Mouse (Mus musculus) gastrocnemius, postnatal 36 days (tissue): Measurements from ENCODE around the gene Ctdsp2. TPM values are rescaled to one million over a fixed set of nuclear protein-coding genes. Genes with fewer than 3 reads are reported as not detected.

Experiments
- DNase-seq, 2 experiments: peaks; one replicate each; pipeline ENCODE4 v3.0.0; 2022
- intact Hi-C: fragments of 180-260 bp; cut with DNase I; formaldehyde crosslinking; loops from one replicate; pipeline ENCODE4 v1.15.1; 2025
- microRNA-seq, 2 experiments: library from miRNA; unstranded; fragments of <30 nt; microRNA quantifications; one replicate each; pipeline ENCODE4 v1.2.0; 2021
- total RNA-seq, 2 experiments: library from RNA; stranded (reverse); gene quantifications; 2 replicates each; pipeline ENCODE4 v1.2.3; 2021

The Ctdsp2 gene
- total RNA-seq, 2 experiments from 2014 or later, result 83.2 to 103 TPM

DNA sequence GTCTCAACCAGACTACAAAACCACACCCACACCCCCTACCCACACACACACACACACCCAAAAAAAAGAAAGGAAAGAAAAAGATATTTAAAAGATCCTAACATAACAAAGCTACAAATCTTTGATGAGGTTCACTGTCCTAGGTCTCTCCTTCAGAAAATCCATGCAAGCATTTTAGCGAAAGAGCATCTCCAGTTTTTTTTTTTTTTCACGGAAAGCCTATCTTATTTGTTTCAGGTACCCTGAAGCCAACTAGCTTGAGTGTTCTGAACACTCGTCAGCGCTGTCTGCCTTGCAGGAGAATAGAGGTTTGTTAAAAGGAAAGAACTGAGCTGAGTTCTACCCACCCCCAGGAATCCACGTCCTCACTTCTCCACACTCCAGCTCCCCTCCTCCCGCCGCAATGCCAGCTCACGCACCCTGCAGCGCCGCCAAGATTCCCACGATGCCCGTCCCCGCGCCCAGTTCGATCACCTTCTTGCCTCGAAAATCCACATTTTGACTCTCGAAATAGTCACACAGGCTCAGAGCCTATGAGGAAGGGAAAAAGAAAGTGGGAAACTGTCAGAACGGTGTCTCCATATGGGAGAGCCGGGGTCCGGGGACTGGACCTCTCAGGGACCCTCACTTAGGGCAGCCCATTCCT, 62.2 kb downstream of the Ctdsp2 start:
- intact Hi-C loops, result no loop called here
- DNase-seq, result no peak

DNA sequence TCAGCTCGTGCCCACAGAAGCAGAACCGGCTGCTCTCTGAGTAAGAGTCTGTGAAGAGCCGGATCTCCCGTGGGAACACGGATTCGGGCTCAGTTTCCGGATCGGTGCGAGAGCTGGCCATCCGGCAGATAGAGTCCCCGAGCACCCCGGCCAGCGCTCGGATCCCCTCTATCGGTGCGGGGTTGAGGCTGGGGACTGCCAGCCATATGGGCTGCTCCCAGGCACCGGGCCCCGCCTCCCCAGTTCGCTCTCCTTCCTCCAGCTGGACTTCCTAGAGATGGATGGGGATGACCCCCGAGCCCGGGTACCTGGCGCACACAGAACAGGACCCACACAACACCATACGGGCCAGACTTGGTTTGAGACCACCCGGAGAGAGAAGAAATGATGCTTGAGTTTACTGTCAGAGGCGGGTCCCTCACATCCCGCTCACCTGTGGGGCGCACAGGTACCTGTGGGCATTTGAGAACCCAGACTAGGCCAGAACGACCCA, 62.8 kb downstream of the Ctdsp2 start, which contains the start of the genes Mettl1 and Eef1akmt3:
Gene Mettl1 (plus strand): TSS at position 141 of the 493 bp plus-strand sequence.
Gene Eef1akmt3 (minus strand): TSS at position 240 of the 493 bp plus-strand sequence.
- peak in 1 of 2 experiments; percentile 34 for DNase-seq
- intact Hi-C loops, result no loop called here

DNA sequence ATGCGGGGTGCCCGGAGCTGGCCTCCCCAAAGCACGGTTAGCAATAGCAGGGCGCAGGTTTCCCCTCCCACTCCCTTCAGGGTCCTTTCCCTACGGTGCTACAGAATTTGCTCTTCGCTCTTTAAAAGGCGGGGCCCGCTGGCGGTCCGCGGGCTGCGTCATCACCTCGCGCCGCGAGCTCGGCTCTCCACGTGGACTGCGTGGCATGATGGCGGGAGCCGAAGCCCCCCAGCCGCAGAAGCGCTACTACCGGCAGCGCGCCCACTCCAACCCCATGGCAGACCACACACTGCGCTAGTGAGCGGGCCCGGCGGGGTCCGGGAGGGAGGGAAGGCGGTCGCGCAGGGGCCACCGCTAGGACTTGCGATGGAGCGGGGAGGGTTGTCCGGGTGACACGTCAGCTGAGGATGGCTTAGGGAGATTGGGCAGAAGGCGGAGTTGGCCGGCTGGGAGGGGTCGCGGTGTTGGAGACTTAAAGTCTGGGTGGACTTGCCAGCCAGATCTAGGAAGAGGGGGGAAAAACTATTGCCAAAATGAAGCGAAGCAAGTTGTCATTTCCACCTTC, 63.3 kb downstream of the Ctdsp2 start:
- intact Hi-C loops, result no loop called here
- DNase-seq, result peak; percentile 79 to 88

DNA sequence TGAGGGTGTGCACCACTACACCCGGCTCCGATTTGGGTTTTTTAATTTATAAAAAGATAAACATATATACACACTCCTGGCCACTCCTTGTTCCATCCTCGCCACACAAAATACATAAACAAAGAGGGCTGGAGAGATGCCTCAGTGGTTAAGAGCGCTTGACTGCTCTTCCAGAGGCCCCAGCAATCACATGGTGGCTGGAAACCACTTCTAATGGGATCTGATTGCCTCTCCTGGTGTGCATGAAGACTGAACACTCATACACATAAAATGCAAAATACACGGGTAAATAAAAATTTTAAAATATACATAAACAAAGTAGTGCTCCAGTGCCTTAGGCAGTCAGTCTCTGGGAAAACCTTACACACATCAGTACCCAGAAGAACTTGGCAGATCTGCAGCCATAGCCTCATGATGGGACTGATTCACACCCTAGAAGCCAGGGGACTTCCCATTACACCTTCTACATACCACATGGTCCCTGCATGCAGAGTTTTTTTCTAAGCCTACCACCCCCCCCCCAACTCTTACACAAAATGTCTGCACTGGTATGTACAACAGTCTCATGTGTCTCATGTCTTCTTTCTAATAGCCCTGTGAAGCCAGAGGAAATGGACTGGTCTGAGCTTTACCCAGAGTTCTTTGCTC, 64.1 kb downstream of the Ctdsp2 start:
- intact Hi-C loops, result no loop called here
- no peak for DNase-seq

DNA sequence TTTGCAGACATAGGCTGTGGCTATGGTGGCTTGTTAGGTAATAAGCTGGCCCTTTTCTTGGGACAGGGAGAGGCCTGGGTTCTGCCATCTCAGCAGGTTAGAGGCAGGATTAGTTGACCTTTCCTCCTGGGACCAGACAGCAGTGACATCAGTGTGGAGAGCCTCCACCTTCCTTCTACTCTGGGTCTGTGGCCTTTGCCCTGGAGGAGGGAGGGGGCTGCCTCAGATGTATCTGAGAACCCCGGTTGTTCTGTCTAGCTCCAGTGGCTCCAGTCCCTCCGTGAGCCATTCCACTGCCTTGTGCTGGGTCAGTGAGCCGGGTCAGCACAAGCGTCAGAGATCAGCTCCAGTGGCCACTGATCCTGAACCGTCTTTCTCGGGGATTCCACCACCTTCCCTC, 64.7 kb downstream of the Ctdsp2 start:
- DNase-seq, result no peak
- intact Hi-C loops, result no loop called here

DNA sequence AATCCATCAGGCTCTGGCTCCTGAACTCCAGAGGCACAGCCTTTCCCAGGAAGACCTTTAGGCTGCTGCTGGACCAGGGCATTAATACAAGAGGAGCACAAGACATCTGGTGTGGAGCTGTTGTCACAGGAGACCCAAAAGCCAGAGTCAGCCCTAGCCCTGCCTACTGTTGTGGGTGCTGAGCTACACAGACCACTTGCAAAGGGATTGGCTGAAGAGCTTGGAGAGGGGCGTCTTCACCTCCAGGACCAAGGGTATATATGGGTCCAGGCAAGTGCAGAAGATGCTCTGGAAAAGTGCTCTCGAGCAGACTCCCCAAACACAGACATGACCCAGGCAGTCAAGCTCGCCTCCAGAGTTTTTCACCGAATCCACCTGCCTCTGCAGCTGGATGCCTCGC, 69.4 kb downstream of the Ctdsp2 start, which contains the start of gene Cyp27b1:
Gene Cyp27b1 (plus strand): TSS at position 297 of the 400 bp plus-strand sequence.
- no peak for DNase-seq
- intact Hi-C loops, result no loop called here

DNA sequence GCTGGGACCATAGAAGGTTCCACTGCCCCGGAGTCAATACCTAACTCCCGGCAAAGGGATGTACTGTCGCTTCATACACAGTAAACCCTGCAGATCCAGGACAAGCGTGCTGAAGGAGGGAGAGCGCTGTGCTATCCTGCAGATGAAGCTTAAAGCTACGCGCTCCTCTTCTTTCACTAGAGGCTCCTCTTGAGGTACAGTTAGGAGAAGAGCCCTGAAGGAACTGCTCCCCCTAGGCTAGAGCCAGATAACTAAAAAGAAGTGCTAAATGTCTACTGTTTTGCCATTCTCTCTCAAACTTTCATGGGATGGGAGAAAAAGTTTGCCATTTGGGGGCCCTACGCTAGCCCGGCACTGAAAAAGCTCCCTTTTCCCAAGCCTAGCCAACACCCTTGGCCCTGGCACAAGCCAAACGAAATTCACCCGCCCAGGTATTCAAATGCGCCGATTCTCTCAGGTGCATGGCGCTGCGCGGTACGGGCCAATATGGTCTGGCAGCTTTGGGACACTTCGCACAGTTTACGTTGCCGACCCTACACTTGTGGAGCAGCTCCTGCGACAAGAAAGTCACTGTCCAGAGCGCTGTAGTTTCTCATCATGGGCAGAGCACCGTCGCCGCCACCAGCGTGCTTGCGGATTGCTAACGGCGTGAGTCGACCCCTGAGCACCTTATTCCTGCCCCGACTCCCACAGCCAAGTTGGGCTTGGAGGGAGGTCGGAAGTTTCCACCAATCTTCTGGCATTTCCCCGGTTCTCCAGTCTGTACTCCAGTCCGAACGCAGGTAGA, 70.3 kb downstream of the Ctdsp2 start:
- no peak for DNase-seq
- intact Hi-C loops, result no loop called here

Small RNA genes lying within 50 kb of the gene (microRNA-seq; reads per million reads assigned to microRNA genes)
- gene Mir26a-2, result 43.8 to 945 reads per million in 2 experiments
- gene Mir546, result 0 to 1.5 reads per million in 2 experiments

Other genes with a start within 250 kb of the Ctdsp2 start
- 1 to 10 TPM; 1.3 to 1.7 TPM for gene Atp23, start 77.4 kb upstream of the Ctdsp2 start, total RNA-seq
- 1 to 10 TPM; 1.8 to 2.0 TPM for gene Avil, start 22.0 kb downstream of the Ctdsp2 start, total RNA-seq
- gene Tsfm, start 52.1 kb downstream of the Ctdsp2 start, total RNA-seq, result 10 to 100 TPM; 20.5 to 21.7 TPM
- gene Mettl1, start 62.7 kb downstream of the Ctdsp2 start, total RNA-seq, result 10 to 100 TPM in 1 of 2 experiments, 1 to 10 TPM in 1; 8.2 to 10.0 TPM
- gene Eef1akmt3, start 62.8 kb downstream of the Ctdsp2 start, total RNA-seq, result under 1 TPM in 1 of 2 experiments, not detected in 1; 0.10 TPM
- under 1 TPM; 0.10 to 0.15 TPM for gene Cyp27b1, start 69.5 kb downstream of the Ctdsp2 start, total RNA-seq
- under 1 TPM; 0.64 to 0.66 TPM for gene March9, start 81.5 kb downstream of the Ctdsp2 start, total RNA-seq
- 10 to 100 TPM; 29.7 to 38.9 TPM for gene Cdk4, start 84.8 kb downstream of the Ctdsp2 start, total RNA-seq
- gene Tspan31, start 91.5 kb downstream of the Ctdsp2 start, total RNA-seq, result 10 to 100 TPM; 22.1 to 25.0 TPM
- gene Agap2, start 96.6 kb downstream of the Ctdsp2 start, total RNA-seq, result 1 to 10 TPM; 2.1 to 2.9 TPM
- 10 to 100 TPM; 10.7 to 11.4 TPM for gene Os9, start 142.4 kb downstream of the Ctdsp2 start, total RNA-seq
- gene B4galnt1, start 186.5 kb downstream of the Ctdsp2 start, total RNA-seq, result 1 to 10 TPM in 1 of 2 experiments, under 1 TPM in 1; 0.69 to 1.0 TPM
- 1 to 10 TPM; 4.8 to 5.1 TPM for gene Slc26a10, start 201.9 kb downstream of the Ctdsp2 start, total RNA-seq
- gene Arhgef25, start 211.4 kb downstream of the Ctdsp2 start, total RNA-seq, result 1 to 10 TPM; 8.3 to 9.4 TPM
- gene Dtx3, start 217.0 kb downstream of the Ctdsp2 start, total RNA-seq, result 10 to 100 TPM; 21.2 to 24.6 TPM
- gene Pip4k2c, start 232.9 kb downstream of the Ctdsp2 start, total RNA-seq, result 1 to 10 TPM; 5.6 to 6.1 TPM